8 mouse cellular contexts compared by ENCODE assay signal in genomic region chr13:24762254-24762653, GRCm38 (mm10). TPM values are rescaled to one million over a fixed set of nuclear protein-coding genes. Genes with fewer than 3 reads are reported as not detected.
DNase-seq lines count a peak whose midpoint lies in the region; ATAC-seq and TF ChIP-seq lines count a peak whose summit lies in the region.

No protein-coding gene starts in this region.

- H3K27me3 ChIP-seq in heart, embryonic 11.5 days (ENCODE audit: control insufficient read depth, insufficient read depth, low read length), result no peaks in the 10 kb centered on the region
- H3K27me3 ChIP-seq in ES-Bruce4 (ENCODE audit: control insufficient read depth, insufficient read depth, low read length, poor library complexity, severe bottlenecking), result no peaks in the 10 kb centered on the region
- H3K27me3 ChIP-seq in heart, embryonic 16.5 days (ENCODE audit: control insufficient read depth, insufficient read depth, low read length), result no peaks in the 10 kb centered on the region
- no peaks in the 10 kb centered on the region for H3K27me3 ChIP-seq in liver, postnatal 0 days (ENCODE audit: insufficient read depth, low read length)

- peak overlapping the region; percentile 58 for H3K4me2 ChIP-seq in heart, embryonic 11.5 days
- peak overlapping the region; percentile 82 for H3K4me2 ChIP-seq in heart, embryonic 16.5 days (ENCODE audit: low read depth, low read length)
- H3K4me2 ChIP-seq in liver, postnatal 0 days (ENCODE audit: low read depth, low read length), result peak overlapping the region; percentile 82

- peak overlapping the region; percentile 91 for H3K9ac ChIP-seq in heart, embryonic 11.5 days (ENCODE audit: low read depth, low read length)
- peak overlapping the region; percentile 50 for H3K9ac ChIP-seq in ES-Bruce4 (ENCODE audit: low read depth, poor library complexity, severe bottlenecking)
- peak overlapping the region; percentile 93 for H3K9ac ChIP-seq in heart, embryonic 16.5 days (ENCODE audit: low read length)
- peak overlapping the region; percentile 87 for H3K9ac ChIP-seq in liver, postnatal 0 days (replicated peaks)

- TF ChIP-seq CTCF in ES-Bruce4 (IDR thresholded peaks at IDR 0.05; ENCODE audit: low read depth, low read length), result no peak
- no peak for TF ChIP-seq CTCF in liver, postnatal 0 days (IDR thresholded peaks at IDR 0.05; ENCODE audit: low read depth)

- DNase-seq in heart, postnatal 36 days, result no peak
- no peak for DNase-seq in liver, postnatal 0 days
- DNase-seq in embryo, embryonic 9.5 days (ENCODE audit: extremely low spot score), result no peak
- no peak for DNase-seq in spleen, adult 18-20 months
- DNase-seq in kidney, adult 9 months, result no peak

- no peak for TF ChIP-seq EP300 in ES-Bruce4 (IDR thresholded peaks at IDR 0.05; ENCODE audit: insufficient read depth, low read depth, low read length)
- no peak for TF ChIP-seq EP300 in liver, postnatal 0 days (IDR thresholded peaks at IDR 0.05; ENCODE audit: low read depth)

- intact Hi-C loops in heart, postnatal 36 days (cut with DNase I), result loop anchor here (5.0 kb wide), 2 partner anchors 50 to 70 kb away; partner anchors contain the start of genes Acot13 and Tdp2

- no peak for TF ChIP-seq POLR2A in ES-Bruce4 (IDR thresholded peaks at IDR 0.05; ENCODE audit: insufficient read depth, low read length)

- H3K36me3 ChIP-seq in heart, embryonic 11.5 days (ENCODE audit: control insufficient read depth, insufficient read depth, low read length), result peaks cover 13% of the 10 kb centered on the region
- peaks cover 25% of the 10 kb centered on the region for H3K36me3 ChIP-seq in ES-Bruce4 (ENCODE audit: control insufficient read depth, insufficient read depth, low read length, poor library complexity, severe bottlenecking)
- H3K36me3 ChIP-seq in heart, embryonic 16.5 days (ENCODE audit: control insufficient read depth, insufficient read depth), result peaks cover 10% of the 10 kb centered on the region; the same call in 1 of the 2 replicates
- H3K36me3 ChIP-seq in liver, postnatal 0 days (replicated peaks; ENCODE audit: insufficient read depth, low read length), result peaks cover 19% of the 10 kb centered on the region

- H3K27ac ChIP-seq in heart, embryonic 11.5 days (ENCODE audit: low read depth, low read length), result 0 out of 2 replicates have a peak overlapping the region, but pooled peaks have one; percentile 97
- peak overlapping the region; percentile 29; the same call in 1 of the 2 replicates for H3K27ac ChIP-seq in ES-Bruce4 (ENCODE audit: insufficient read depth, low read length)
- H3K27ac ChIP-seq in heart, embryonic 16.5 days (ENCODE audit: low read length), result peak overlapping the region; percentile 98
- peak overlapping the region; percentile 96 for H3K27ac ChIP-seq in liver, postnatal 0 days (ENCODE audit: low read depth)

- H3K4me3 ChIP-seq in heart, embryonic 11.5 days (ENCODE audit: low read depth, low read length), result peak overlapping the region; percentile 85
- peak overlapping the region; percentile 62 for H3K4me3 ChIP-seq in ES-Bruce4 (ENCODE audit: low read depth, low read length)
- peak overlapping the region; percentile 98 for H3K4me3 ChIP-seq in heart, embryonic 16.5 days (ENCODE audit: low read length)
- peak overlapping the region; percentile 76 for H3K4me3 ChIP-seq in liver, postnatal 0 days (ENCODE audit: low read depth, low read length)

- no peaks in the 10 kb centered on the region for H3K9me3 ChIP-seq in heart, embryonic 11.5 days (replicated peaks; ENCODE audit: control insufficient read depth, low read length)
- H3K9me3 ChIP-seq in ES-Bruce4 (replicated peaks; ENCODE audit: control insufficient read depth, insufficient read depth, low read length, poor library complexity, severe bottlenecking), result no peaks in the 10 kb centered on the region
- H3K9me3 ChIP-seq in heart, embryonic 16.5 days (replicated peaks; ENCODE audit: control insufficient read depth, low read length), result no peaks in the 10 kb centered on the region
- H3K9me3 ChIP-seq in liver, postnatal 0 days (ENCODE audit: low read length), result no peaks in the 10 kb centered on the region

- no peak for ATAC-seq in heart, embryonic 11.5 days (replicated peaks; ENCODE audit: insufficient number of reproducible peaks, low FRiP score, low TSS enrichment)
- no peak for ATAC-seq in heart, embryonic 16.5 days (replicated peaks; ENCODE audit: extremely low read depth, insufficient read depth, low FRiP score)
- no peak for ATAC-seq in liver, postnatal 0 days

- WGBS in heart, embryonic 11.5 days (ENCODE audit: insufficient replicate concordance), result 29% methylated on average over 4 of the region's 4 CpGs
- WGBS in heart, embryonic 16.5 days, result 28% methylated on average over 4 of the region's 4 CpGs
- 20% methylated on average over 4 of the region's 4 CpGs for WGBS in liver, postnatal 0 days (ENCODE audit: insufficient replicate concordance)

- H3K4me1 ChIP-seq in heart, embryonic 11.5 days (ENCODE audit: control insufficient read depth, insufficient read depth, low read length), result peaks cover 6% of the 10 kb centered on the region; the same call in 1 of the 2 replicates
- H3K4me1 ChIP-seq in ES-Bruce4 (ENCODE audit: control insufficient read depth, insufficient read depth, low read length), result peaks cover 2% of the 10 kb centered on the region
- H3K4me1 ChIP-seq in heart, embryonic 16.5 days (ENCODE audit: control insufficient read depth, insufficient read depth, low read length), result peaks cover 15% of the 10 kb centered on the region
- peaks cover 19% of the 10 kb centered on the region for H3K4me1 ChIP-seq in liver, postnatal 0 days (ENCODE audit: insufficient read depth)

RNA-seq across cellular contexts. Expression of gene Gmnn, which starts 0.5 kb away (rescaled TPM):
- 116 and 127 TPM in 2 replicates for polyA plus RNA-seq in heart, embryonic 11.5 days (2014; fragmentation: Nextera tagmentation; extraction: Ambion mirVana)
- total RNA-seq in heart, postnatal 36 days (2021), result 10 to 100 TPM; 48.5 to 52.9 TPM
- polyA plus RNA-seq in ES-Bruce4 (2011; ENCODE audit: insufficient read depth, insufficient read length, low read depth, missing spikeins), result 127 and 129 TPM in 2 replicates
- polyA plus RNA-seq in heart, embryonic 16.5 days (2015; fragmentation: Nextera tagmentation; extraction: Ambion mirVana), result 108 and 118 TPM in 2 replicates
- 69.1 and 71.9 TPM in 2 replicates for polyA plus RNA-seq in liver, postnatal 0 days (2015; fragmentation: Nextera tagmentation; extraction: Ambion mirVana)

RNA-seq across cellular contexts. Expression of gene Armh2, which starts 21.2 kb away (rescaled TPM):
- not detected in 2 replicates for polyA plus RNA-seq in heart, embryonic 11.5 days (2014; fragmentation: Nextera tagmentation; extraction: Ambion mirVana)
- total RNA-seq in heart, postnatal 36 days (2021), result not detected
- not detected in 2 replicates for polyA plus RNA-seq in ES-Bruce4 (2011; ENCODE audit: insufficient read depth, insufficient read length, low read depth, missing spikeins)
- polyA plus RNA-seq in heart, embryonic 16.5 days (2015; fragmentation: Nextera tagmentation; extraction: Ambion mirVana), result not detected in 2 replicates
- not detected in 2 replicates for polyA plus RNA-seq in liver, postnatal 0 days (2015; fragmentation: Nextera tagmentation; extraction: Ambion mirVana)

RNA-seq across cellular contexts. Expression of gene BC005537, which starts 39.2 kb away (rescaled TPM):
- polyA plus RNA-seq in heart, embryonic 11.5 days (2014; fragmentation: Nextera tagmentation; extraction: Ambion mirVana), result 11.1 and 19.2 TPM in 2 replicates
- 100 to 1,000 TPM; 136 to 147 TPM for total RNA-seq in heart, postnatal 36 days (2021)
- polyA plus RNA-seq in ES-Bruce4 (2011; ENCODE audit: insufficient read depth, insufficient read length, low read depth, missing spikeins), result 78.9 and 92.7 TPM in 2 replicates
- polyA plus RNA-seq in heart, embryonic 16.5 days (2015; fragmentation: Nextera tagmentation; extraction: Ambion mirVana), result 12.6 and 13.5 TPM in 2 replicates
- polyA plus RNA-seq in liver, postnatal 0 days (2015; fragmentation: Nextera tagmentation; extraction: Ambion mirVana), result 10.4 and 10.6 TPM in 2 replicates

Comparison
In these comparisons a context has a peak if more than half of its experiments do, and no peak if none do; other contexts are left out.
1. H3K27ac ChIP-seq: peak in every context shown above with its lines; median percentile 98 in heart, embryonic 16.5 days; 97 in heart, embryonic 11.5 days; 96 in liver, postnatal 0 days; 29 in ES-Bruce4.